Mouse (Mus musculus): Measurements from ENCODE around the gene Crip3. TPM values are rescaled to one million over a fixed set of nuclear protein-coding genes. Genes with fewer than 3 reads are reported as not detected.

Crip3 gene
- 1 to 10 TPM; 2.4 to 6.3 TPM for total RNA-seq (2021)
- long read RNA-seq, experiment 1, partial matches to known transcripts, result 0 of 2 reads
- long read RNA-seq, experiment 1, other reads (novel, unspliced or antisense), result 2 of 2 reads
- long read RNA-seq, experiment 2, partial matches to known transcripts, result 0 of 1 reads
- long read RNA-seq, experiment 2, other reads (novel, unspliced or antisense), result 1 of 1 reads

DNA sequence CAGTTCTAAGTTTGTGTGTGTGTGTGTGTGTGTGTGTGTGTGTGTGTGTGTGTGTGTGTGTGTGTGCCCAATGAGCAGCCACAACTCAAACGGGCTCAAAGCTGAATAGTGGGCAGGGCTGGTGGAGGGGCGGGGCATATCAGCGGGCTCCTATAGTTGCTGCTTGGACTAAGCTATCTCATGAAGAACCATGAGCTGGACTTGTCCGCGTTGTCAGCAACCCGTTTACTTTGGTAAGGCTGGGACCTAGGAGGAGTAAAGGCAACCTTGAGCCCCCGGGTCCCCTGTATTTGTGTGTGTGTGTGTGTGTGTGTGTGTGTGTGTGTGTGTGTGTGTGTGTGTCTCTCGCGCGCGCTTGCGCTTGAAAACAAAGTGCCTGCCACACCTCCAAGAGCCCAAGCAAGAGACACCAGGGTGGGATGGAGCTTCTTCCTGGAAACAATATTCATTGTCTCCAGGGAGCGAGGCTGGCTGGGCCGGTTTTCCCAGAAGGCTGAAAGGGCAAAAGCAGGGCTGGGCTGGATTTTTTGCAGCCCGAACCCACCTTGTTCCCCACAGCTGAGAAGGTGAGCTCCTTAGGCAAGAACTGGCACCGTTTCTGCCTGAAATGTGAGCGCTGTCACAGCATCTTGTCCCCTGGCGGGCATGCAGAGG is at the start of gene Crip3:
Gene Crip3, plus strand, starts transcription at position 166 of the 654 bp plus-strand sequence.
- TF ChIP-seq CTCF (conservative IDR thresholded peaks at IDR 0.05), result no peak

DNA sequence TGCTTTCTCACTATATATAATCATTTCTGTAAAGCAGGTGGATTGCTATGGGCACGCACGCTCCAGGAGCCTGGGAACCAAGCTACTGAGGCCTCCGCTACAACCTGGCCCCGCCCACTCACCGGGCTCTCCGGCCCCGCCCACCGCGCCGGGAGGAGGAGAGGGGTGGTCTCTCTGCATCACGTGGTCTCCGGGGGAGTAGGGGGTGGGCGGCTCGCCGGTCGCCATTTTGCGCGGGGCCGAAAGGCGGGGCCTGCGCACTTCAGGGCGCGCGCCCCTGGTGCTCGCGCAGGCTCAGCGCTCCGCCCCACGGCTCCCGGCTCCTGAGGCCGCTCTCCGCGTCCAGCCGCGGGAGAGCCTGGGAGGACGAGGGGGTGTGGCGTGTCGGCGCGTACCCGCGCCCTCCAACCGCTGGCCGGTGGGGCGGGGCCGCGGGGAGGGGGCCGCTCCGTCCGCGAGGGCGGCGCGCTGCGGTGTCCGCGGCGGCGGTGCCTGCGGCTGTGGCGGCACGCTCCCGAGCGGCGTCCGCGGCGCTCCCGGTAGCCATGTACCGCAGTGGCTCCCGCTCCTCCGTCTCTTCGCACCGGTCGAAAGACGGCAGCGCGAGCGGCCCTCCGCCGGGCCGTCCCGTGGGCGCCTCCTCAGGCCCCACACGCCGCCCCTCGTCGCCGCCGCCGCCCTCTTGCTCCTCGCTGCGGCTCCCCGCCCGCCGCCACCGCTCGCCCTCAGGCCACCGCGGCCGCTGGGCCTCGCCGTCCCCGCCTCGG is 45.2 kb upstream of the Crip3 start, which contains the start of gene Zfp318:
Gene Zfp318, plus strand, starts transcription at position 438 of the 767 bp plus-strand sequence.
- H3K27ac ChIP-seq, result peak within 1 kb of the TSS; percentile 89
- peak; percentile 39 for TF ChIP-seq CTCF (conservative IDR thresholded peaks at IDR 0.05)
- H3K4me3 ChIP-seq, result peak within 1 kb of the TSS; percentile 82
- DNase-seq (ENCODE audit: low spot score in 2 of 2), result peak; percentile 96 to 97

More for the DNA sequence above, at the start of gene Crip3:
- DNase-seq (ENCODE audit: low spot score in 2 of 2), result no peak
- no peak within 1 kb of the TSS for H3K4me3 ChIP-seq
- 0 out of 2 replicates have a peak within 1 kb of the TSS, but pooled peaks have one; percentile 28 for H3K27ac ChIP-seq

DNA sequence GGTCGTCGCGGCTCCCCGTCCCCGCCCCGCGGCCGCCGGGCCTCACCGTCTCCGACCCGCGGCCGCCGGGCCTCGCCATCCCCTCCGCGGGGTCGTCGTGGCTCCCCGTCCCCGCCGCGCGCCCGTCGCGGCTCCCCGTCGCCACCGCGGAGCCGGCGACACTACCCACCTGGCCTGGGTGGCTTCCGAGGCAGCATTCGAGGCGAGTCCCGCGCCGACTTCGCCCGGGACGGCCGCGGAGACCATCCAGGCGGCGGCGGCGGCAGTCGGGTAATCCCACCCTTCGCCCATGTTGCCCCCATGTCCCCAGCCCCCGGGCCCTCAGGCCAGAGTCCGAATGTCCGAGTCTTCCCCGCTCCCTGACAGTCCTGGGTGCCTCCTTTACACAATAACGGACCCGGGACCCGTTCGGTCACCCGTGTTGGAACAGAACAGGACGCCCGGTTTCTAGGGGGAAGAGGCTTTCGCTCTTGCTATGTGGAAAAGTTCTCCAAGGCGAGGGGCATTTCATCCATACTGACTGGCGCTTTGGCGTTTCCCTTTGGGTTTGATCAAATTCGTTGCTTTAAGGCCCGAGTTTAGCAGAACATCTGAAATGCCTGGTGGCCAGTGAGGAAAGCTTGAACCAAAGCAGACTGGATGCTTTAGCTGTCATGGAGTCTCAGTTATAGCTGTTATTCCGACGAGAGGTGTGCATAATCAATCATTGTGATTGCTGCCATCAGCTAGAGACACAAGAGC is 44.5 kb upstream of the Crip3 start:
- Histone ChIP-seq H3K4me3 (peak overlapping the region; percentile 82), H3K27ac (peak overlapping the region; percentile 89)
- DNase-seq (ENCODE audit: low spot score in 2 of 2), result peak in 1 of 2 experiments; percentile 17
- TF ChIP-seq CTCF (conservative IDR thresholded peaks at IDR 0.05), result no peak

DNA sequence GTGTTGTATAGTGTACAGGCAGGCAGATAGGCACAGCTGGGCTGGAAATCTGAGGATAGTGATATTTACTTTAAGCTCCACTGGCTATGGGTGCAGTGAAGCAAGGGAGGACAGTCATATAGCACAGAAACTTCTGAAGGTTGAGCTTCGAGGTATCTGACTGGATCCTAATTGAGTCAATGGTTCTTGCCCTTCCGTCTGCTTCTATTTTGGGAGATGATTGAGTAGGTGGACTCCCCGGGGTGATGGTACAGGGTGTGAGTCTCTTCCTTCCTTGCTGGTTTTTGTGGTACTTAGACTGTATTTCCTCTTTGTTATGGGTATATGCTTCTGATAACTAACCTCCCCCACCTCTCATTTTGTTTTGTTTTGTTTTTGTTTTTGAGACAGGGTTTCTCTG is 40.5 kb upstream of the Crip3 start:
- H3K4me3 ChIP-seq, result no peak overlapping the region
- no peak for TF ChIP-seq CTCF (conservative IDR thresholded peaks at IDR 0.05)
- DNase-seq (ENCODE audit: low spot score in 2 of 2), result no peak
- no peak overlapping the region for H3K27ac ChIP-seq

DNA sequence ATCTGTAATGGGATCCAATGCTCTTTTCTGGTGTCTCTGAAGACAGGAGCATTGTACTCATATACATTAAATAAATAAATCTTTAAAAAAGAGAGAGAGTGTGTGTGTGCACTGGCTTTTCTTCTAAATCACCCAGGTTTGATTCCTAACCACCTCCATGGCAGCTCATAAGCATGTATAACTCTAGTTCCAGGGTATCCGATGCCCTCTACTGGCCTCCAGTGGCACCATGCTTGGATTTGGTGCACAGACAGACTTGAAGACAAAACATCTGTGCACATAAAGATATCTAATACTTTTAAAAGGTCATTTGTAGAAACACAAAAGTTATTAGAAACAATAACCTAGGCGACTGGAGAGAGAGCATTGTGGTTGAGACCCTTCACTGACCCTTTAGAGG is 35.7 kb upstream of the Crip3 start:
- peak; percentile 31 to 35 for DNase-seq (ENCODE audit: low spot score in 2 of 2)
- Histone ChIP-seq H3K4me3 (no peak overlapping the region), H3K27ac (no peak overlapping the region)
- TF ChIP-seq CTCF (conservative IDR thresholded peaks at IDR 0.05), result peak; percentile 80

DNA sequence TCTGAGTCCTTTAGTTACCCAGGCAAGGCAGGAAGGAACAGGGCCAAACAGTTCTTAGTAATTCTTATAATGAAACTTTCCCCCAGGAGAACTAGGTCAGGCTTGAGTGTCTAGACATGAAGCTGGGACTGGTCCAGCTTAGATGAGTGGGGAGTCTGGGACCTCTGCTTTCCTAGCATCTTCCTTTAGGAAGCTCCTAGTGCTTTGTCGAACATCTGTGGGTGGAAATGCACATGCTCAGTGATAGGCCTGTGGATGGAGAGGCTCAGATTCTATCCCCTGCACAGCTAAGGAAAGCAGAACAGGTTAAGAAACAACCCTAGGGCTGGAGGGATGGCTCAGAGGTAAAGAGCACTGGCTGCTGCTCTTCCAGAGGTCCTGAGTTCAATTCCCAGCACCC is 34.1 kb upstream of the Crip3 start:
- DNase-seq (ENCODE audit: low spot score in 2 of 2), result no peak
- no peak for TF ChIP-seq CTCF (conservative IDR thresholded peaks at IDR 0.05)

DNA sequence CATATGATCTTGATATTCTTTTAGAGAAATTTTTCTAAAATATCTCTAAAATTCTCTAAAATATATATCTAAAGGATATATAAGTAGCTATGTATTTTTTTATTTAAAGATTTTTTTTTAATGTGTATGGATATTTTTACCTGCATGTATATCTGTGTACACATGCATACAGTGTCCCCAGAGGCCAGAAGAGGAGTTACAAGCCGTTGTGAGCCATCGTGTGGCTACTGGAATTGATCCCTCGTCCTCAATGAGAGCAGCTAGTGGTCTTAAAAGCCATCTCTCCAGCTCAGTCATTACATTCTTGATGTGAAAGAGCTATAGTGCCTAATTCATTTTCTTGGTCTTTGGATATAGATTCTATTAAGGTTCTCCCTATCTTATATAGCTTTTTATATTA is 20.2 kb upstream of the Crip3 start:
- H3K27ac ChIP-seq, result no peak overlapping the region
- no peak for DNase-seq (ENCODE audit: low spot score in 2 of 2)
- TF ChIP-seq CTCF (conservative IDR thresholded peaks at IDR 0.05), result peak; percentile 82
- H3K4me3 ChIP-seq, result no peak overlapping the region

More for the DNA sequence above, 34.1 kb upstream of the Crip3 start:
- no peak overlapping the region for H3K27ac ChIP-seq
- no peak overlapping the region for H3K4me3 ChIP-seq

DNA sequence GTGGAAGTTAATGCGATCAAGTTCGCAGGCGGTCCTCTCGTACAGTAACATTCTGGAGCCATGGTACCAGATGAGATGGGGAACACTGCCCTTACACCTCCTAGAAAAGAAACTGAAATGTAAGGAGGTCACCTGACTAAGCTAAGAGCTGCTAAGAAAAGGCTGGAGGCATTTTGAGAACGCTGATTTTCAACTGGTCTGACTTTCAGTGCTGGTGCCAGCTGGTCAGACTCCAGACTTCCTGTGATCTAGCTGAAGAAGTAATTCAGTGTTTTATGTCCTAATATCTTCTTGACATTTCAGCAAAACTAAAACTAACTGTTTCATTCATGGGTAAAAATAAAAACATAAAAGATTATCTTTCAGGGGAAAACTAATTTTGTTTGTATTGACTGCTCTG is 10.1 kb upstream of the Crip3 start:
- H3K27ac ChIP-seq, result 0 out of 2 replicates have a peak overlapping the region, but pooled peaks have one; percentile 14
- no peak for TF ChIP-seq CTCF (conservative IDR thresholded peaks at IDR 0.05)
- no peak for DNase-seq (ENCODE audit: low spot score in 2 of 2)

DNA sequence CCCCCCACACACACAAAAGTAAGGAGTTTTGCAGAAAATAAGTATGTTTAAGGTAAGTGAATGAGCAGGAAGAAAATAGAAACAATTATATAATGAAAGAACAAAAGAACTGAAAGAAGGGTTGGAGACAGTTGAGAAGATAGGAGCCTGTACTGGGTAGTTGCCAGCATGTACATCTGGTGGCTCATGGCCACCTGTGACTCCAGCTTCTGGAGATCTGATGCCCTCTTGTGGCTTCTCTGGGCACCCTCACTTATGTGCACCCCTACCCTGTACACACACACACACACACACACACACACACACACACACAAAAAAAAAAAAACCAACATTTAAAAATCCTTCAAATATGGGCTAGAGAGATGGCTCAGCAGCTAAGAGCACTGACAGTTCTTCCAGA is 9.0 kb upstream of the Crip3 start:
- no peak for DNase-seq (ENCODE audit: low spot score in 2 of 2)
- Histone ChIP-seq H3K27ac (no peak overlapping the region), H3K4me3 (no peak overlapping the region)
- no peak for TF ChIP-seq CTCF (conservative IDR thresholded peaks at IDR 0.05)

More for the DNA sequence above, 10.1 kb upstream of the Crip3 start:
- no peak overlapping the region for H3K4me3 ChIP-seq

DNA sequence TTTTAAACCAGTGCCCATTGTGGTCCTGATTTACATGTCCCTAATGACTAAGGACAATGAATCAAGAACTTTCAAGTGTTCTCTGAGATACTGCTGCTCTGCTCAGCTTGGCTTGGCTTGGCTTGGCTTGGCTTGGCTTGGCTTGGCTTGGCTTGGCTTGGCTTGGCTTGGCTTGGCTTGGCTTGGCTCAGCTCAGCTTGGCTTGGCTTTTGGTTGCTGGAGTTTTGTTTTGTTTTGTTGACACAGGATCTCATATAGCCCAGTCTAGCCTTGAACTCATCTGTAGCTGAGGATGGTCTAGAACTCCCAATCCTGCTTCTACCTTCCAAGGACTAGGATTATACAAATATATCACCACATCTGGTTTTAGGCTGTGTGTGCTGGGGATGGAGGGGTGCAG is 2.2 kb upstream of the Crip3 start:
- Histone ChIP-seq H3K4me3 (no peak overlapping the region), H3K27ac (no peak overlapping the region)
- no peak for DNase-seq (ENCODE audit: low spot score in 2 of 2)
- TF ChIP-seq CTCF (conservative IDR thresholded peaks at IDR 0.05), result no peak

DNA sequence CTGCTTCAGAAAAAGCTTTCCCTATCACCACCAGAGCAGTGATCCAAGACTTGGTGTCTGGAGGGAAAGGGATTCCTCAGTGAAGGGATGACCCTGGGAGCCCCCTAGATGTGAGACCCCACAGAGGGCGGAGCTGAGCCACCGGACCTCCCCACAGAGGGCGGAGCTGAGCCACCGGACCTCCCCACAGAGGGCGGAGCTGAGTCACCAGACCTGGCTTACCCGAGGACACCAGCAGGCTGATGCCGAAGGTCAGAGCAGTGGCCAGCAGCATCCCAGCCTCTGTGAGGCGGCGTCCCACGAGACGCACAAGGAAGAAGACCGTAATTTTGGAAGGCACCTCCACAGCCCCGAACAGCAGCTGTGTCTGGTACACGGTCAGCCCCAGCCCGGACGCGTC is 4.9 kb downstream of the Crip3 start:
- Histone ChIP-seq H3K4me3 (no peak overlapping the region), H3K27ac (no peak overlapping the region)
- TF ChIP-seq CTCF (conservative IDR thresholded peaks at IDR 0.05), result no peak; the same call in 1 of the 2 replicates
- no peak for DNase-seq (ENCODE audit: low spot score in 2 of 2)

DNA sequence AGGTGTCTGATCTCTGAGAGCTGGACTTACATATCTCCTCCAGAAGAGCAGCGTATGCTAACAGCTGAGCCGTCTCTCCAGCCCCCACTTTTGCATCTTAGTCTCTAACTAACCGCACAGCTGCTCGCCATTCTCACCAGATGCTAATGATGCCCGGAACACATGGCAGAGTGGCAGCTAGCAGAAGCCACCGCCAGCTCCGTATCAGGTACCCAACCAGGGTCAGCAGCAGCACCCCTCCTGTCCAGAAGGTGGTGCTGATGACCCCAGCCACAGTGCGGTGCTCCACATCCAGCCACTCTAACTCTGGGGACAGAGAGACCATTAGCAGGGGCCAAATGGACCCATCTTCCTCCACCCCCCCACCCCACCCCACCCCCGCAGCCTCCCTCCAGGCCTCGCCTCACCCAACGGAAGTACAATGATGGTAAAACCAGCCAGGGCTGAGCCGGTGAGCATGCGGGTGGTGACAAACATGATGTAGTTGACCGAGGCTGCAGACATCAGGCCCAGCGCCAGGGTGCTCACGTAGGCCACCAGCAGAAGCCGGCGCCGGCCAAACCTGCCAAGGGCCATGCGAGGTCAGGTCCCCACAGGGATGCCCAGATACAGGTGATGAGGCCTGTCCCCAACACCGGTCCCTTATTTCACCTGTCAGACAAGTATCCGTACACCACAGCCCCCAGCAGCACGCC is 8.1 kb downstream of the Crip3 start:
- DNase-seq (ENCODE audit: low spot score in 2 of 2), result no peak
- H3K4me3 ChIP-seq, result no peak overlapping the region
- no peak overlapping the region for H3K27ac ChIP-seq
- peak; percentile 72 for TF ChIP-seq CTCF (conservative IDR thresholded peaks at IDR 0.05)
